Mouse (Mus musculus) brain, embryonic 14.5 days (tissue): ENCODE results near the gene Ubtd2. TPM values are rescaled to one million over a fixed set of nuclear protein-coding genes. Genes with fewer than 3 reads are reported as not detected.

Experiments used
- DNase-seq: peaks from one replicate; pipeline ENCODE4 v3.0.0-alpha.2; 2011; ENCODE audit warnings: low read depth
- CTCF ChIP-seq: fragments of 200-500 bp; IDR thresholded peaks from 2 replicates; pipeline ENCODE4 v1.5.1; 2012; ENCODE audit warnings: inconsistent platforms, mild to moderate bottlenecking, moderate library complexity, borderline replicate concordance; ENCODE audit not compliant: insufficient read depth, insufficient read length; ENCODE audit errors: extremely low read depth
- POLR2A ChIP-seq: fragments of 200-500 bp; IDR thresholded peaks from 2 replicates; pipeline ENCODE4 v1.6.1; 2012; ENCODE audit warnings: mild to moderate bottlenecking, inconsistent platforms, borderline replicate concordance; ENCODE audit not compliant: poor library complexity, insufficient read depth, insufficient read length, severe bottlenecking; ENCODE audit errors: extremely low read depth
- polyA plus RNA-seq: library from polyadenylated mRNA; depleted of rRNA; stranded (reverse); fragments of >200 nt; gene quantifications from 2 replicates; pipeline ENCODE4 v1.2.3, GENCODE M21; 2012

Gene Ubtd2
- polyA plus RNA-seq, 1 experiment, result 70.7 TPM

GRCm38 (mm10) chr11:32542687-32543411 is 87.7 kb downstream of the Ubtd2 start:
- no peak for DNase-seq
- TF ChIP-seq CTCF, result no peak
- no peak for TF ChIP-seq POLR2A

GRCm38 (mm10) chr11:32544041-32544440 is 88.9 kb downstream of the Ubtd2 start:
- TF ChIP-seq POLR2A, result no peak
- no peak for DNase-seq

- DNase-seq, result no peak
- TF ChIP-seq POLR2A, result no peak
- TF ChIP-seq CTCF, result no peak
Measured at GRCm38 (mm10) chr11:32544497-32544896, 89.3 kb downstream of the Ubtd2 start.

GRCm38 (mm10) chr11:32545605-32546004 is 90.4 kb downstream of the Ubtd2 start:
- no peak for DNase-seq
- TF ChIP-seq POLR2A, result no peak
- TF ChIP-seq CTCF, result no peak

GRCm38 (mm10) chr11:32546483-32546882 is 91.3 kb downstream of the Ubtd2 start:
- peak; percentile 50 for DNase-seq

GRCm38 (mm10) chr11:32547391-32547947 is 92.3 kb downstream of the Ubtd2 start:
- DNase-seq, result no peak
- no peak for TF ChIP-seq POLR2A
- no peak for TF ChIP-seq CTCF

More at GRCm38 (mm10) chr11:32546483-32546882, 91.3 kb downstream of the Ubtd2 start:
- TF ChIP-seq POLR2A, result no peak
- TF ChIP-seq CTCF, result no peak

GRCm38 (mm10) chr11:32548240-32548639 is 93.1 kb downstream of the Ubtd2 start:
- DNase-seq, result no peak
- TF ChIP-seq CTCF (no peak), POLR2A (no peak)

- peak; percentile 34 for DNase-seq
- TF ChIP-seq POLR2A (no peak), CTCF (no peak)
Measured at GRCm38 (mm10) chr11:32549236-32549635, 94.1 kb downstream of the Ubtd2 start.

- no peak for DNase-seq
- TF ChIP-seq POLR2A (no peak), CTCF (no peak)
Measured at GRCm38 (mm10) chr11:32550102-32550501, 94.9 kb downstream of the Ubtd2 start.

- no peak for TF ChIP-seq POLR2A
- no peak for TF ChIP-seq CTCF
- DNase-seq, result no peak
Measured at GRCm38 (mm10) chr11:32551056-32551455, 95.9 kb downstream of the Ubtd2 start.

GRCm38 (mm10) chr11:32551579-32552297 is 96.6 kb downstream of the Ubtd2 start:
- peak; percentile 72 for DNase-seq
- TF ChIP-seq POLR2A (no peak), CTCF (no peak)
